Mouse (Mus musculus) neural tube, embryonic 12.5 days (tissue): ENCODE data around the gene Syt1. TPM values are rescaled to one million over a fixed set of nuclear protein-coding genes. Genes with fewer than 3 reads are reported as not detected.

Experiments used
- ATAC-seq: fragments of 200-750 bp; cut with Nextera tagmentation; 2 replicates; pipeline ENCODE4 v1.8.0; 2017; ENCODE audit warnings: low read depth, mild to moderate bottlenecking, moderate TSS enrichment, moderate library complexity; ENCODE audit not compliant: low FRiP score
- H3K27ac ChIP-seq: fragments of 300-500 bp; sonication (generic); 2 replicates; pipeline ENCODE4 v1.5.1; 2016
- H3K27me3 ChIP-seq: fragments of 300-500 bp; sonication (generic); replicated peaks from 2 replicates; pipeline ENCODE4 v1.6.1; 2016; ENCODE audit warnings: mild to moderate bottlenecking
- H3K36me3 ChIP-seq: fragments of 300-500 bp; sonication (generic); 2 replicates; pipeline ENCODE4 v1.6.1; 2016; ENCODE audit warnings: mild to moderate bottlenecking
- H3K4me1 ChIP-seq: fragments of 300-500 bp; sonication (generic); 2 replicates; pipeline ENCODE4 v1.6.1; 2016
- H3K4me2 ChIP-seq: fragments of 300-500 bp; sonication (generic); replicated peaks from 2 replicates; pipeline ENCODE4 v1.6.1; 2016; ENCODE audit warnings: mild to moderate bottlenecking
- H3K4me3 ChIP-seq: fragments of 300-500 bp; sonication (generic); 2 replicates; pipeline ENCODE4 v1.5.1; 2016
- H3K9ac ChIP-seq: fragments of 300-500 bp; sonication (generic); 2 replicates; pipeline ENCODE4 v1.6.1; 2016; ENCODE audit warnings: mild to moderate bottlenecking
- H3K9me3 ChIP-seq: fragments of 300-500 bp; sonication (generic); 2 replicates; pipeline ENCODE4 v1.6.1; 2016; ENCODE audit warnings: mild to moderate bottlenecking
- WGBS: fragments of 180-500 bp; shearing (Covaris S2); methylation state at CpG from one replicate; pipeline ENCODE4 v1.1.7; 2016; 5-methylcytosine and 5-hydroxymethylcytosine counted together
- polyA plus RNA-seq: library from polyadenylated mRNA; unstranded; fragments of >200 nt; fragmentation: Nextera tagmentation; extraction: Ambion mirVana; gene quantifications from 2 replicates; pipeline ENCODE4 v1.2.1, GENCODE M21; 2016

The Syt1 gene
- polyA plus RNA-seq, 1 experiment from 2014 or later = 45.0 TPM

GRCm38 (mm10) chr10:108936838-108937430 is 73.8 kb downstream of the Syt1 start:
- Histone ChIP-seq H3K9ac (no peak overlapping the region), H3K27me3 (no peaks in the 10 kb centered on the region), H3K4me3 (no peak overlapping the region), H3K9me3 (no peaks in the 10 kb centered on the region), H3K36me3 (no peaks in the 10 kb centered on the region), H3K4me1 (no peaks in the 10 kb centered on the region), H3K4me2 (no peak overlapping the region), H3K27ac (no peak overlapping the region)
- WGBS = 82% methylated on average over 10 of the region's 10 CpGs
- ATAC-seq = no peak

DNA sequence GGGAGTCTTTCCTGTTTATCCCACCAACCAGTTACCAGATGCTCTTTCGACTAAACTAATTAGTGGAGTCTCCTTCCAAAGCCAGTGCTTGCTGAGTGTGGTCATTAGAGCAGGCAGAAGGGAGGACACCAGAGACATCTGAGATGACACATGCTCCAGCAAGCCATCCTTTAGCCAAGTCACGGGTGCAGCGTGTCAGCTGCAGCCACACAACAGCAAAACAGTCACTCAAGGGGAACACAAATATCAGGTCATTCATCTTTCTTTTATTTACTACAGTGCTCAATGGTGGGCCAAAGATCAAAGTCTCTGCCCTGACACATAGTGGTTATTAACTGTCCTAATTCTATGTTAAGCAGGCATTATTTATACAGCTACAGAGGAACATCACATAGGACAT is 80.5 kb downstream of the Syt1 start:
- Histone ChIP-seq H3K27me3 (no peaks in the 10 kb centered on the region), H3K9me3 (no peaks in the 10 kb centered on the region), H3K27ac (no peak overlapping the region), H3K4me2 (no peak overlapping the region), H3K4me1 (no peaks in the 10 kb centered on the region), H3K4me3 (no peak overlapping the region), H3K36me3 (no peaks in the 10 kb centered on the region), H3K9ac (no peak overlapping the region)
- WGBS = 56% methylated on average over 3 of the region's 3 CpGs
- ATAC-seq = no peak

- Histone ChIP-seq H3K4me3 (no peak overlapping the region), H3K27ac (no peak overlapping the region), H3K36me3 (no peaks in the 10 kb centered on the region), H3K27me3 (no peaks in the 10 kb centered on the region), H3K4me1 (no peaks in the 10 kb centered on the region), H3K9ac (no peak overlapping the region), H3K9me3 (no peaks in the 10 kb centered on the region), H3K4me2 (no peak overlapping the region)
- WGBS = 61% methylated on average over 6 of the region's 6 CpGs
- no peak; the same call in 1 of the 2 replicates for ATAC-seq
Measured at GRCm38 (mm10) chr10:108929676-108930075, 81.1 kb downstream of the Syt1 start.

- no peaks in the 10 kb centered on the region for H3K36me3 ChIP-seq
- ATAC-seq = no peak
- 100% methylated on average over 1 of the region's 1 CpGs for WGBS
Measured at GRCm38 (mm10) chr10:108905264-108905663, 105.5 kb downstream of the Syt1 start.

GRCm38 (mm10) chr10:108904371-108904770 is 106.4 kb downstream of the Syt1 start:
- H3K36me3 ChIP-seq = no peaks in the 10 kb centered on the region
- no peaks in the 10 kb centered on the region for H3K27me3 ChIP-seq
- ATAC-seq = no peak
- H3K27ac ChIP-seq = no peak overlapping the region
- H3K9me3 ChIP-seq = no peaks in the 10 kb centered on the region
- WGBS = 76% methylated on average over 4 of the region's 4 CpGs
- H3K9ac ChIP-seq = no peak overlapping the region
- H3K4me2 ChIP-seq = no peak overlapping the region
- H3K4me3 ChIP-seq = no peak overlapping the region
- no peaks in the 10 kb centered on the region for H3K4me1 ChIP-seq

More at GRCm38 (mm10) chr10:108905264-108905663, 105.5 kb downstream of the Syt1 start:
- H3K4me1 ChIP-seq = no peaks in the 10 kb centered on the region
- no peak overlapping the region for H3K4me2 ChIP-seq
- no peak overlapping the region for H3K9ac ChIP-seq
- no peak overlapping the region for H3K4me3 ChIP-seq
- H3K9me3 ChIP-seq = no peaks in the 10 kb centered on the region
- no peak overlapping the region for H3K27ac ChIP-seq
- H3K27me3 ChIP-seq = no peaks in the 10 kb centered on the region

- H3K4me3 ChIP-seq = no peak overlapping the region
- H3K36me3 ChIP-seq = no peaks in the 10 kb centered on the region
- no peaks in the 10 kb centered on the region for H3K27me3 ChIP-seq
- no peaks in the 10 kb centered on the region for H3K9me3 ChIP-seq
- no peak overlapping the region for H3K4me2 ChIP-seq
- H3K4me1 ChIP-seq = no peaks in the 10 kb centered on the region
- H3K27ac ChIP-seq = no peak overlapping the region
- ATAC-seq = no peak
- no peak overlapping the region for H3K9ac ChIP-seq
- WGBS = 90% methylated on average over 5 of the region's 5 CpGs
Measured at GRCm38 (mm10) chr10:108896529-108896928, 114.3 kb downstream of the Syt1 start.

GRCm38 (mm10) chr10:108893288-108893687 is 117.5 kb downstream of the Syt1 start:
- no peaks in the 10 kb centered on the region for H3K4me1 ChIP-seq
- H3K27ac ChIP-seq = no peak overlapping the region
- no peak overlapping the region for H3K4me3 ChIP-seq
- ATAC-seq = no peak
- H3K9me3 ChIP-seq = no peaks in the 10 kb centered on the region
- WGBS = 93% methylated on average over 6 of the region's 6 CpGs
- no peak overlapping the region for H3K9ac ChIP-seq
- no peak overlapping the region for H3K4me2 ChIP-seq
- H3K36me3 ChIP-seq = no peaks in the 10 kb centered on the region
- H3K27me3 ChIP-seq = no peaks in the 10 kb centered on the region

DNA sequence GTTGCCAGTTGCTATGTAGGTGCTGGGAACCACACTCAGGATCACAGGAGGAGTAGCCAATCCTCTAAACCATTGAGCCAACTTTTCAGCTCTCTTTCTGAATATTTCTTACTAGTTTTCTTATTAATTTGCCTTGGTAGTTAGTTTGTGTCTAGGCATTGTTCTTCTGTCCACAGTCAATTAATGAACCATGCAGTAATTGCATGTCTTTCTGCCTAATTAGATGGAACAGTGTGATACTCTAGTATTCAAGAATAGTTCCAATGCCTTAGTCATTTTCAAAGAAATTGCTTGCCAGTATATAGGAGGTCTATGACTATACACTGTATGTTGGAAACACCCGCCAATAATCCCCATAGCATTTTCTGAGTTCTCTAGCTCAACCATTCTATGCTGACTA is 118.3 kb downstream of the Syt1 start:
- Histone ChIP-seq H3K27me3 (no peaks in the 10 kb centered on the region), H3K4me3 (no peak overlapping the region), H3K27ac (no peak overlapping the region), H3K9me3 (no peaks in the 10 kb centered on the region), H3K36me3 (no peaks in the 10 kb centered on the region), H3K9ac (no peak overlapping the region), H3K4me2 (no peak overlapping the region), H3K4me1 (no peaks in the 10 kb centered on the region)
- no peak for ATAC-seq
- 95% methylated on average over 1 of the region's 1 CpGs for WGBS

DNA sequence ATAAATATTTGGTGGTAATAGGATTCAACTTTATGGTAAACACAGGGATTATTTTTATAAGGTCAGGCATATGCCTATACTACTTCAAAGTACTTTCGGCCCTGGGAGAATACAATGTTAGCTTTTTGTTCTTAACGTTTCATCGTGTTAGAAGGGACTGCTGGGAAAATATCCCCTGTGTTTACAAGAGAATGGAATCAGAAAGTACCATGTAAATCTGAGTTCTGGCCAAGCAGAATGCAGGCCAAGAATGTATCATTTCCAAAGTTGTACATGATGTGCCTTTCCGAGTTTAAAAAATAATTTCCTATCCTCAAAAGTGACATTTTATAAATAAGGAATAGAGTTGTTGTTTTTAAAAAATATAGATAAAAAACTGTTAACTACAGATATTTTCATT is 121.7 kb downstream of the Syt1 start:
- Histone ChIP-seq H3K4me2 (no peak overlapping the region), H3K4me3 (no peak overlapping the region), H3K27me3 (no peaks in the 10 kb centered on the region), H3K9ac (no peak overlapping the region), H3K9me3 (no peaks in the 10 kb centered on the region), H3K27ac (no peak overlapping the region), H3K4me1 (no peaks in the 10 kb centered on the region), H3K36me3 (no peaks in the 10 kb centered on the region)
- WGBS = 83% methylated on average over 4 of the region's 4 CpGs
- ATAC-seq = no peak

DNA sequence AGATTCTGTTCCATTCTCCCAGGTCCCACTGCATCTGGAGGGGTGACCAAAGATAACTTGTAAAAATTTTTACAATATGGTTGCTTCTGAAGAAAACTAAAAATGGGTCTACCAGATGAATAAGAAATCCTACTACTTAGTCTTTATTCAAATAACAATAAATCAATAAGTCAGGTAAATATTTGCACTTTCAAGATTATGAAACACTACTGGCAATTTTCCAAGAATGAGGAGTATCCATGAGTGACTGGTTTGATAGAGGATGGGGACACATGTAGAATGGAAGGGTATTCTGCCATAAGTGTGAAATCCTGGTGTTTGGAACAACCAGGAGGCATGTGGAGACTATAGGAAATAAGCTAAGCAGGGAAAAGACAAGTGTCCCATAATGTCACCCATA is 124.0 kb downstream of the Syt1 start:
- Histone ChIP-seq H3K36me3 (no peaks in the 10 kb centered on the region), H3K27ac (no peak overlapping the region), H3K27me3 (no peaks in the 10 kb centered on the region), H3K9me3 (no peaks in the 10 kb centered on the region), H3K4me2 (no peak overlapping the region), H3K4me1 (no peaks in the 10 kb centered on the region), H3K4me3 (no peak overlapping the region), H3K9ac (no peak overlapping the region)
- ATAC-seq = no peak

GRCm38 (mm10) chr10:108885769-108886168 is 125.0 kb downstream of the Syt1 start:
- Histone ChIP-seq H3K9me3 (no peaks in the 10 kb centered on the region), H3K27ac (no peak overlapping the region), H3K4me3 (no peak overlapping the region), H3K27me3 (no peaks in the 10 kb centered on the region), H3K36me3 (no peaks in the 10 kb centered on the region), H3K9ac (no peak overlapping the region), H3K4me2 (no peak overlapping the region), H3K4me1 (no peaks in the 10 kb centered on the region)
- 94% methylated on average over 1 of the region's 1 CpGs for WGBS
- ATAC-seq = no peak

- Histone ChIP-seq H3K4me1 (no peaks in the 10 kb centered on the region), H3K36me3 (no peaks in the 10 kb centered on the region), H3K4me2 (no peak overlapping the region), H3K9ac (no peak overlapping the region), H3K27ac (no peak overlapping the region), H3K27me3 (no peaks in the 10 kb centered on the region), H3K9me3 (no peaks in the 10 kb centered on the region), H3K4me3 (no peak overlapping the region)
- WGBS = 73% methylated on average over 1 of the region's 1 CpGs
- no peak for ATAC-seq
Measured at GRCm38 (mm10) chr10:108884520-108884919, 126.3 kb downstream of the Syt1 start.

- 87% methylated on average over 2 of the region's 2 CpGs for WGBS
- no peak for ATAC-seq
- H3K27me3 ChIP-seq = no peaks in the 10 kb centered on the region
- no peak overlapping the region for H3K27ac ChIP-seq
- no peak overlapping the region for H3K9ac ChIP-seq
- H3K36me3 ChIP-seq = no peaks in the 10 kb centered on the region
- H3K4me3 ChIP-seq = no peak overlapping the region
- no peaks in the 10 kb centered on the region for H3K9me3 ChIP-seq
- H3K4me1 ChIP-seq = no peaks in the 10 kb centered on the region
- no peak overlapping the region for H3K4me2 ChIP-seq
Measured at GRCm38 (mm10) chr10:108880372-108880771, 130.4 kb downstream of the Syt1 start.
